Mouse (Mus musculus) cerebellum, adult (tissue): ENCODE data around the gene Sycp3.
"Not testable (repeated sequence)": the region's sequence is repeated elsewhere in the genome, so short reads cannot be mapped to it uniquely, and the experiment has no call there.

Experiments
- ATAC-seq: cut with Nextera tagmentation; 2 replicates; pipeline ENCODE4 v1.9.2; 2017; ENCODE audit warnings: mild to moderate bottlenecking, moderate library complexity, mixed read lengths; ENCODE audit not compliant: insufficient number of reproducible peaks, low FRiP score, low TSS enrichment

Sycp3 gene

GRCm38 (mm10) chr10:88496864-88497564 lies 37.6 kb downstream of the Sycp3 start:
- no peak for ATAC-seq

GRCm38 (mm10) chr10:88499993-88500392 lies 40.6 kb downstream of the Sycp3 start:
- ATAC-seq: no peak

GRCm38 (mm10) chr10:88501370-88501769 lies 42.0 kb downstream of the Sycp3 start:
- no peak for ATAC-seq

- no peak for ATAC-seq
Measured at GRCm38 (mm10) chr10:88501886-88502765, 42.8 kb downstream of the Sycp3 start.

GRCm38 (mm10) chr10:88502919-88503318 lies 43.5 kb downstream of the Sycp3 start:
- ATAC-seq: 0 out of 2 replicates have a peak, but pooled peaks have one; percentile 2

- ATAC-seq: peak; percentile 75
Measured at GRCm38 (mm10) chr10:88503421-88504314, 44.3 kb downstream of the Sycp3 start, which contains the start of gene Chpt1. TSS of gene Chpt1 (minus strand) at chr10:88504073.

- ATAC-seq: no peak
Measured at GRCm38 (mm10) chr10:88504481-88504880, 45.1 kb downstream of the Sycp3 start.

- ATAC-seq: no peak
Measured at GRCm38 (mm10) chr10:88505256-88505655, 45.9 kb downstream of the Sycp3 start.

GRCm38 (mm10) chr10:88507691-88508143 lies 48.3 kb downstream of the Sycp3 start:
- ATAC-seq: no peak

- no peak for ATAC-seq
Measured at GRCm38 (mm10) chr10:88510503-88511271, 51.3 kb downstream of the Sycp3 start.

- ATAC-seq: no peak
Measured at GRCm38 (mm10) chr10:88511355-88511754, 52.0 kb downstream of the Sycp3 start.

- ATAC-seq: no peak
Measured at GRCm38 (mm10) chr10:88513574-88514135, 54.3 kb downstream of the Sycp3 start.

GRCm38 (mm10) chr10:88514495-88514894 lies 55.1 kb downstream of the Sycp3 start:
- no peak for ATAC-seq

- ATAC-seq: not testable (repeated sequence)
Measured at GRCm38 (mm10) chr10:88515049-88515448, 55.7 kb downstream of the Sycp3 start.

- no peak for ATAC-seq
Measured at GRCm38 (mm10) chr10:88522795-88523194, 63.4 kb downstream of the Sycp3 start.
